Mouse (Mus musculus) liver, embryonic 15.5 days (tissue): Measurements from ENCODE around the gene Klhl26. TPM values are rescaled to one million over a fixed set of nuclear protein-coding genes. Genes with fewer than 3 reads are reported as not detected.

Source experiments
- ATAC-seq: fragments of 200-750 bp; cut with Nextera tagmentation; 2 replicates; pipeline ENCODE4 v1.8.0; 2017; ENCODE audit warnings: moderate number of reproducible peaks, mild to moderate bottlenecking, moderate library complexity; ENCODE audit not compliant: insufficient read depth
- H3K27ac ChIP-seq: fragments of 300-500 bp; sonication (generic); replicated peaks from 2 replicates; pipeline ENCODE4 v1.5.1; 2015; ENCODE audit warnings: mild to moderate bottlenecking, inconsistent platforms
- H3K27me3 ChIP-seq: fragments of 300-500 bp; sonication (generic); 2 replicates; pipeline ENCODE4 v1.6.1; 2015; ENCODE audit warnings: mild to moderate bottlenecking, inconsistent platforms
- H3K36me3 ChIP-seq: fragments of 300-500 bp; sonication (generic); replicated peaks from 2 replicates; pipeline ENCODE4 v1.6.1; 2015; ENCODE audit warnings: moderate library complexity, mild to moderate bottlenecking, inconsistent platforms
- H3K4me1 ChIP-seq: fragments of 300-500 bp; sonication (generic); replicated peaks from 2 replicates; pipeline ENCODE4 v1.6.1; 2015; ENCODE audit warnings: inconsistent platforms
- H3K4me2 ChIP-seq: fragments of 300-500 bp; sonication (generic); 2 replicates; pipeline ENCODE4 v1.6.1; 2015; ENCODE audit warnings: moderate library complexity, mild to moderate bottlenecking, inconsistent platforms
- H3K4me3 ChIP-seq: fragments of 300-500 bp; sonication (generic); replicated peaks from 2 replicates; pipeline ENCODE4 v1.5.1; 2015; ENCODE audit warnings: mild to moderate bottlenecking, inconsistent platforms
- H3K9ac ChIP-seq: fragments of 300-500 bp; sonication (generic); 2 replicates; pipeline ENCODE4 v1.6.1; 2015; ENCODE audit warnings: moderate library complexity, mild to moderate bottlenecking, inconsistent platforms
- H3K9me3 ChIP-seq: fragments of 300-500 bp; sonication (generic); replicated peaks from 2 replicates; pipeline ENCODE4 v1.6.1; 2016; ENCODE audit warnings: inconsistent platforms
- WGBS: fragments of 180-500 bp; shearing (Covaris S2); methylation state at CpG from one replicate; pipeline ENCODE4 v1.1.7; 2015; ENCODE audit warnings: mixed read lengths; ENCODE audit not compliant: insufficient replicate concordance; 5-methylcytosine and 5-hydroxymethylcytosine counted together
- polyA plus RNA-seq: library from polyadenylated mRNA; unstranded; fragments of >200 nt; fragmentation: Nextera tagmentation; extraction: Ambion mirVana; gene quantifications from 2 replicates; pipeline ENCODE4 v1.2.1, GENCODE M21; 2015

Gene Klhl26
- polyA plus RNA-seq, 1 experiment from 2014 or later, result 6.4 TPM

GRCm38 (mm10) chr8:70404212-70404611 is 72.6 kb downstream of the Klhl26 start:
- Histone ChIP-seq H3K27ac (no peak overlapping the region), H3K9ac (no peak overlapping the region), H3K9me3 (no peaks in the 10 kb centered on the region), H3K4me3 (no peak overlapping the region), H3K36me3 (0 out of 2 replicates have a peak, but pooled peaks cover 5% of the 10 kb centered on the region), H3K4me1 (peaks cover 19% of the 10 kb centered on the region), H3K27me3 (no peaks in the 10 kb centered on the region), H3K4me2 (no peak overlapping the region)
- WGBS, result 75% methylated on average over 3 of the region's 3 CpGs
- no peak for ATAC-seq

Other genes starting within 250 kb of the Klhl26 start
- 10.9 and 11.7 TPM in 2 replicates for gene Sugp2, start 242.7 kb downstream of the Klhl26 start, polyA plus RNA-seq
- 12.4 and 15.2 TPM in 2 replicates for gene Armc6, start 242.5 kb downstream of the Klhl26 start, polyA plus RNA-seq
- gene Homer3, start 194.1 kb downstream of the Klhl26 start, polyA plus RNA-seq, result 4.9 and 5.9 TPM in 2 replicates
- 19.5 and 22.4 TPM in 2 replicates for gene Ddx49, start 174.5 kb downstream of the Klhl26 start, polyA plus RNA-seq
- gene Cope, start 174.4 kb downstream of the Klhl26 start, polyA plus RNA-seq, result 190 and 246 TPM in 2 replicates
- gene Cers1, start 161.2 kb downstream of the Klhl26 start, polyA plus RNA-seq, result 0.13 and 0.25 TPM in 2 replicates
- gene Gdf1, start 147.2 kb downstream of the Klhl26 start, polyA plus RNA-seq, result 0.10 and 0.26 TPM in 2 replicates
- gene Upf1, start 123.7 kb downstream of the Klhl26 start, polyA plus RNA-seq, result 9.7 and 10.6 TPM in 2 replicates
- 1.3 and 2.1 TPM in 2 replicates for gene Comp, start 103.4 kb downstream of the Klhl26 start, polyA plus RNA-seq
- gene Crtc1, start 37.4 kb downstream of the Klhl26 start, polyA plus RNA-seq, result 4.2 and 4.3 TPM in 2 replicates
- not detected in 2 replicates for gene Tmem59l, start 10.4 kb upstream of the Klhl26 start, polyA plus RNA-seq
- gene Crlf1, start 16.2 kb upstream of the Klhl26 start, polyA plus RNA-seq, result 0.97 and 1.7 TPM in 2 replicates
- 58.0 and 60.5 TPM in 2 replicates for gene Rex1bd, start 29.8 kb upstream of the Klhl26 start, polyA plus RNA-seq
- gene Uba52, start 33.8 kb upstream of the Klhl26 start, polyA plus RNA-seq, result 466 and 562 TPM in 2 replicates
- gene Fkbp8, start 50.8 kb upstream of the Klhl26 start, polyA plus RNA-seq, result 163 and 186 TPM in 2 replicates
- gene Kxd1, start 51.0 kb upstream of the Klhl26 start, polyA plus RNA-seq, result 28.9 and 30.2 TPM in 2 replicates
- gene Ell, start 62.5 kb upstream of the Klhl26 start, polyA plus RNA-seq, result 11.8 and 14.2 TPM in 2 replicates
- 43.2 and 44.7 TPM in 2 replicates for gene Isyna1, start 117.4 kb upstream of the Klhl26 start, polyA plus RNA-seq
- gene Ssbp4, start 131.9 kb upstream of the Klhl26 start, polyA plus RNA-seq, result 37.8 and 47.7 TPM in 2 replicates
- 7.2 and 7.4 TPM in 2 replicates for gene Lrrc25, start 139.2 kb upstream of the Klhl26 start, polyA plus RNA-seq
- 3.4 and 4.3 TPM in 2 replicates for gene Gdf15, start 155.5 kb upstream of the Klhl26 start, polyA plus RNA-seq
- gene Pgpep1, start 183.4 kb upstream of the Klhl26 start, polyA plus RNA-seq, result 21.7 and 22.3 TPM in 2 replicates
- 148 and 155 TPM in 2 replicates for gene Lsm4, start 196.3 kb upstream of the Klhl26 start, polyA plus RNA-seq
- gene Jund, start 222.0 kb upstream of the Klhl26 start, polyA plus RNA-seq, result 23.7 and 26.1 TPM in 2 replicates
- gene Iqcn, start 226.5 kb upstream of the Klhl26 start, polyA plus RNA-seq, result 0.01 and 0.02 TPM in 2 replicates
- 0.13 and 0.35 TPM in 2 replicates for gene Gm3336, start 241.6 kb upstream of the Klhl26 start, polyA plus RNA-seq
- gene Pde4c, start 246.8 kb upstream of the Klhl26 start, polyA plus RNA-seq, result 1.4 and 1.9 TPM in 2 replicates